Mouse (Mus musculus): ENCODE data around the gene H2afj.

H2afj gene

GRCm38 (mm10) chr6:136805409-136805775 is 2.7 kb upstream of the H2afj start:
- no peak for DNase-seq (ENCODE audit: low spot score in 2 of 2)

GRCm38 (mm10) chr6:136806819-136807218 is 1.2 kb upstream of the H2afj start:
- DNase-seq (ENCODE audit: low spot score in 2 of 2): no peak

- no peak for DNase-seq (ENCODE audit: low spot score in 2 of 2)
Measured at GRCm38 (mm10) chr6:136807395-136808013, 540 bp upstream of the H2afj start.

- DNase-seq (ENCODE audit: low spot score in 2 of 2): no peak
Measured at GRCm38 (mm10) chr6:136808631-136809046, 595 bp downstream of the H2afj start.

- DNase-seq (ENCODE audit: low spot score in 2 of 2): peak; percentile 49 to 75
Measured at GRCm38 (mm10) chr6:136809077-136809476, 1.0 kb downstream of the H2afj start.

- no peak for DNase-seq (ENCODE audit: low spot score in 2 of 2)
Measured at GRCm38 (mm10) chr6:136809673-136810072, 1.6 kb downstream of the H2afj start.

- no peak for DNase-seq (ENCODE audit: low spot score in 2 of 2)
Measured at GRCm38 (mm10) chr6:136811196-136811595, 3.2 kb downstream of the H2afj start.

- DNase-seq (ENCODE audit: low spot score in 2 of 2): no peak
Measured at GRCm38 (mm10) chr6:136813117-136813516, 5.1 kb downstream of the H2afj start.

GRCm38 (mm10) chr6:136815381-136815780 is 7.3 kb downstream of the H2afj start:
- DNase-seq (ENCODE audit: low spot score in 2 of 2): no peak

- DNase-seq (ENCODE audit: low spot score in 2 of 2): no peak
Measured at GRCm38 (mm10) chr6:136816826-136817225, 8.8 kb downstream of the H2afj start.

- DNase-seq (ENCODE audit: low spot score in 2 of 2): no peak
Measured at GRCm38 (mm10) chr6:136817549-136817948, 9.5 kb downstream of the H2afj start.

- DNase-seq (ENCODE audit: low spot score in 2 of 2): no peak
Measured at GRCm38 (mm10) chr6:136820381-136820780, 12.3 kb downstream of the H2afj start.

GRCm38 (mm10) chr6:136821086-136821485 is 13.0 kb downstream of the H2afj start:
- no peak for DNase-seq (ENCODE audit: low spot score in 2 of 2)

- no peak for DNase-seq (ENCODE audit: low spot score in 2 of 2)
Measured at GRCm38 (mm10) chr6:136824987-136825386, 16.9 kb downstream of the H2afj start.

GRCm38 (mm10) chr6:136827116-136827515 is 19.1 kb downstream of the H2afj start:
- no peak for DNase-seq (ENCODE audit: low spot score in 2 of 2)

- no peak for DNase-seq (ENCODE audit: low spot score in 2 of 2)
Measured at GRCm38 (mm10) chr6:136827516-136827880, 19.5 kb downstream of the H2afj start, which contains the start of gene BC049715. Gene BC049715 (plus strand): TSS chr6:136827626.

- peak; percentile 98 to 99 for DNase-seq (ENCODE audit: low spot score in 2 of 2)
Measured at GRCm38 (mm10) chr6:136827881-136828561, 20.0 kb downstream of the H2afj start, which contains the start of gene Wbp11. Gene Wbp11 (minus strand): TSS chr6:136828233.

- DNase-seq (ENCODE audit: low spot score in 2 of 2): no peak
Measured at GRCm38 (mm10) chr6:136828681-136829080, 20.6 kb downstream of the H2afj start.

- no peak for DNase-seq (ENCODE audit: low spot score in 2 of 2)
Measured at GRCm38 (mm10) chr6:136831712-136832111, 23.7 kb downstream of the H2afj start.

GRCm38 (mm10) chr6:136835352-136835751 is 27.3 kb downstream of the H2afj start, which contains the start of gene Smco3:
Gene Smco3 (minus strand): TSS chr6:136835452.
- DNase-seq (ENCODE audit: low spot score in 2 of 2): no peak

- DNase-seq (ENCODE audit: low spot score in 2 of 2): no peak
Measured at GRCm38 (mm10) chr6:136837323-136837722, 29.3 kb downstream of the H2afj start.

- no peak for DNase-seq (ENCODE audit: low spot score in 2 of 2)
Measured at GRCm38 (mm10) chr6:136844903-136845302, 36.9 kb downstream of the H2afj start.

GRCm38 (mm10) chr6:136845706-136846480 is 37.8 kb downstream of the H2afj start:
- DNase-seq (ENCODE audit: low spot score in 2 of 2): no peak

Measured in heart, adult 9 months (tissue).